Mouse (Mus musculus): ENCODE data around the gene Gpr132. TPM values are rescaled to one million over a fixed set of nuclear protein-coding genes. Genes with fewer than 3 reads are reported as not detected.
"Not testable (repeated sequence)": the region's sequence is repeated elsewhere in the genome, so short reads cannot be mapped to it uniquely, and the experiment has no call there.

Gene Gpr132
- polyA plus RNA-seq, 1 experiment: 0.01 TPM

DNA sequence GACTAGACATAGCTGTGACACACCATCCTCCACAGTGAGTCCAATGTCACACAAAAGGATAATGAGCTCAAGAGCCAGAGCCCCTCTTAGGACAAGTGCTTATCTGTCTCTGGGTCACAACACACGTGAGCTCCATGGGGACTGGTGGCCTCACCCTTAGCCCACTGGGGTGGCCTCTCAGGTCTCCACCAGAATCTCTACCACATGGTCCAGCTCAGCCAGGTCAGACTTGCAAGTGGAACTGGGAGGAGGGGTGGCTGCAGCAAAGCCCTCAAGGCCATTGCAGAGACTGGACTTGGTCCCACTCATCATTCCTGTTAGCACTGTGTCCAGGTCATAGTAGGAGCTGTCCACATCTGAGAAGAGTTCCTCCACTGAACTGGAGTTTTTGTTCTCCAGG is 46.8 kb downstream of the Gpr132 start:
- H3K9me3 ChIP-seq (ENCODE audit: control insufficient read depth, low read length): no peaks in the 10 kb centered on the region
- H3K4me3 ChIP-seq (replicated peaks): no peak overlapping the region
- H3K27me3 ChIP-seq (ENCODE audit: control insufficient read depth): no peaks in the 10 kb centered on the region
- TF ChIP-seq GATA1 (IDR thresholded peaks at IDR 0.05; ENCODE audit: low read length) (no peak), TAL1 (IDR thresholded peaks at IDR 0.05; ENCODE audit: low read length) (no peak)
- peaks cover 54% of the 10 kb centered on the region for H3K4me1 ChIP-seq (ENCODE audit: control insufficient read depth)
- peaks cover 99% of the 10 kb centered on the region for H3K36me3 ChIP-seq (ENCODE audit: control insufficient read depth)

DNA sequence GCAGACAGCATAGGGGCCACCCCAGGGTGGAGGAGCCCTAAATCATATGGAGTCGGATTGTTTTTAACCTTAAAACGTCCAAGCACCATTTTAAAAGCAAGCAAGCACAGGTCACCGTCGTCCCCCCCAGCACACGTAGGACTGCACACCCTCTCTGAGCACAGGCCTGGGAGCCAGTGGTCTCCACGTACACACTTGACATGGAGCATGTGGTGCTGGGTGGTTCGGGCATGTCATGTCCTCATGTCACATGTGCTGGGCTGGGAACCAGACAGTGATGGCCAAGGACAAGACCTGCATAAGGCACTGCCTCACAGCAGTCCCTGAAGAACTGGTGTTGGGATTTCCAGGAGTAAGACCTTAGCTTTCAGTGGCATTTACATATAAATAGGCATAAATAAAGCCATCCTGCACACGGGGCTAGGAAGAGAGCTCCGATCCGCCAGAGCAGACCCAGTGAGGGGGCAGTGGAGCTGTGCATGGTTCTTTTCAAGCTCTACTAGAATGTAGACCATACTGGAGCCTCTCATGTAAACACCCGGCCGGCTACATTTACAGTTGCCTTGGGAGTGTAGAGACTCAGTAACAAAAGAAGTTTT is 47.5 kb downstream of the Gpr132 start:
- no peak overlapping the region for H3K4me3 ChIP-seq (replicated peaks)
- no peaks in the 10 kb centered on the region for H3K9me3 ChIP-seq (ENCODE audit: control insufficient read depth, low read length)
- peaks cover 50% of the 10 kb centered on the region for H3K4me1 ChIP-seq (ENCODE audit: control insufficient read depth)
- H3K27me3 ChIP-seq (ENCODE audit: control insufficient read depth): no peaks in the 10 kb centered on the region
- peaks cover 99% of the 10 kb centered on the region for H3K36me3 ChIP-seq (ENCODE audit: control insufficient read depth)
- TF ChIP-seq TAL1 (IDR thresholded peaks at IDR 0.05; ENCODE audit: low read length) (no peak), GATA1 (IDR thresholded peaks at IDR 0.05; ENCODE audit: low read length) (no peak)

DNA sequence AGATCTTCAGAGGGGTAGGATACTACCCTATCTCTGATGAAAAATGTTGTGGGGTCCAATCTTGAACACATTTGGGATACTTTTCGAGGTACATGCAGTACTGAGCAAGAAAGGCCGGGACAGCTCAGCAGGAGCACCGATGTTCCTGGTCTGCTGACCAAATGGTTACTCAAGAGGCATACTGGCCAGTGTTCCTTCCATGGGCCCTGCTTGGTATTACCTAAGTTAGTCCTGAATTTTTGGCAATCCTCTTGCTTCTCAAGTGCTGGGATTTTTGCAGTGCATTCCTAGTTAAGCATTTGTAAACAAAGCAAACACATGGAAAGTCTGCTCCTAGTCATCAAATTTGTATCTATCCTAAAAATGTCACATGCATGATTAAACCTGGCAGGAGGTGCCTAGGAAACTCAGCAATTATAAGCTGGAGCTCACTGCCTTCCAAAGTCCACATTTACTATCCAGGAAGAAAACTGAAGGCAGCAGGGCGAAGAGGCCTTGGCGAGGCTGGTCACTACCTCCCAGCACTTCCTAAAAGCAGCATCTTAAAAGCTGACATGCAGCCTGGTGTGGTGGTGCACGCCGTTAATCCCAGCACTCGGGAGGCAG is 48.9 kb downstream of the Gpr132 start:
- peaks cover 100% of the 10 kb centered on the region for H3K36me3 ChIP-seq (ENCODE audit: control insufficient read depth)
- H3K4me1 ChIP-seq (ENCODE audit: control insufficient read depth): peaks cover 38% of the 10 kb centered on the region
- TF ChIP-seq GATA1 (IDR thresholded peaks at IDR 0.05; ENCODE audit: low read length) (no peak), TAL1 (IDR thresholded peaks at IDR 0.05; ENCODE audit: low read length) (no peak)

DNA sequence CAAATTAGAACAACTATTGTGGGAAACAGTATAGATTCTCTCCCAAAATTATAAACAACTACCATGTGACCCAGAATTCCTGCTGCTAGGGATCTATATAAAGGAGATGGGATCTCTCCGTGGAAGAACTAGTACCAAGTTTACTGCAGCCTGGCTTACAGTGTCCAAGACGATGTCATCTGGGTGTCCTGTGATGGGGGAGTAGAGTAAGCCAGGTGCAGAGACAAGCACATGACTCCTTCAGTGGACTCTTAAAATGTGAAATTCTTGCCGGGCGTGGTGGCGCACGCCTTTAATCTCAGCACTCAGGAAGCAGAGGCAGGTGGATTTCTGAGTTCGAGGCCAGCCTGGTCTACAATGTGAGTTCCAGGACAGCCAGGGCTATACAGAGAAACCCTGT is 51.2 kb downstream of the Gpr132 start:
- H3K27me3 ChIP-seq (ENCODE audit: control insufficient read depth); H3K9me3 ChIP-seq (ENCODE audit: control insufficient read depth, low read length); H3K4me3 ChIP-seq (replicated peaks): not testable (repeated sequence)
- Histone ChIP-seq H3K4me1 (ENCODE audit: control insufficient read depth) (peaks cover 17% of the 10 kb centered on the region), H3K36me3 (ENCODE audit: control insufficient read depth) (peaks cover 88% of the 10 kb centered on the region)

More for the DNA sequence above, 48.9 kb downstream of the Gpr132 start:
- H3K4me3 ChIP-seq (replicated peaks): no peak overlapping the region
- H3K9me3 ChIP-seq (ENCODE audit: control insufficient read depth, low read length): no peaks in the 10 kb centered on the region
- no peaks in the 10 kb centered on the region for H3K27me3 ChIP-seq (ENCODE audit: control insufficient read depth)

DNA sequence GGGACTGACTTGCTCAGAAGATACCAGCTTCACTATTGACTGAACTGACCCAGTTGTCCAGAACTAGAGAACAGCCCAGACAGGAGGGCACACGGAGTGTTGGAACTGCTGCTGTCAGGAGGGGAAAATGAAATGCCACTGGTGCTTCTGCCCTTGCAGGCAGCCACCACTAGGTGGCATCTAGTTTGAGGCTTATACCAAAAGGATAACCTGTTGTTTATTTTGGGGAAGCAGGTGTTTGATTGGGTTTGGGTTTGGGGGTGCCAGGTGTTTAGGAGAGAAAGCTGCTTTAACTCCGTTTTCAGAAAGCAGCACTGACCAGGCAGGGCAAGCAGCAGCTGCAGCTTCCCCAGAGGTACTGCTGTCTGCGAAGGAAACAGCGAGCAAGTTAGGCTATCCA is 51.7 kb downstream of the Gpr132 start:
- no peak overlapping the region for H3K4me3 ChIP-seq (replicated peaks)
- H3K9me3 ChIP-seq (ENCODE audit: control insufficient read depth, low read length): no peaks in the 10 kb centered on the region
- peaks cover 83% of the 10 kb centered on the region for H3K36me3 ChIP-seq (ENCODE audit: control insufficient read depth)
- TF ChIP-seq TAL1 (IDR thresholded peaks at IDR 0.05; ENCODE audit: low read length) (no peak), GATA1 (IDR thresholded peaks at IDR 0.05; ENCODE audit: low read length) (no peak)
- H3K4me1 ChIP-seq (ENCODE audit: control insufficient read depth): peaks cover 11% of the 10 kb centered on the region
- no peaks in the 10 kb centered on the region for H3K27me3 ChIP-seq (ENCODE audit: control insufficient read depth)

DNA sequence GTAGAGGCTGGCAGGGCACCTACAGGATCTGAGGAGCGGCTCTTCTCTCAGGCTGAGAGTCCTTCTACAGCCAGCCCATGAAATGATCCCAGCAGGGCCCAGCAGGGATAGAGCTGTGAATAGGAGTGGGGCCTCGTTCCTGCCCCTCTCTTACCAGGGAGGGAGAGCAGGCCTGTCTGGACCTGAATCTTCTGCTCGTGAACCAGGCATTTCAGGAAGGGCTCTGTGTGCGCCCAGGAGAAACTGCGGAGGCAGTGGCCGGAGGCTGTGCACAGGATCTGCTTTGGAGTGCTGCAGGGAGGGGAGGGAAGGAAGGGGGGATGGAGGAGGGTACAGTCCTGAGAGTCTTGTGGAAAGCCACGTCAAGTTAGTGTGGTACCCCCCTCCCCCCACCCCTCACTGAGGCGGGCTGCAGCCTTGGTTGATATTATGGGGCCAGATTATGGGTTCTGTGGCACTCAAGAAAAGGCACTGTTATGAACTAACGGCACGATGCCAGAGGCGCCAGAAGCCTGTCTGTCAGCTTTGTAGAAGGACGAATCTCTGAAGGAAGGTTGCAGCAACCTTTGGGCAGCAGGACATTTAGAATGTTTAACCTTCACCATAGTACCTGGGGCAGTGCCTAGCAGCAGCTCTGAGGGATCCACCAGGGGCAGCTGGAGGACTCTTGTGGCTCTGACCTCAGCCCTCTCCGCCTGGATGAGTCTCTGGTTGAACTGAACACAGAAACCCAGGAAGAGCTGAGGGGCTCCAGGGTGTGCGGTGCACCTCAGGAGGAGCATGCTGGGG is 53.2 kb downstream of the Gpr132 start:
- H3K36me3 ChIP-seq (ENCODE audit: control insufficient read depth): peaks cover 68% of the 10 kb centered on the region

DNA sequence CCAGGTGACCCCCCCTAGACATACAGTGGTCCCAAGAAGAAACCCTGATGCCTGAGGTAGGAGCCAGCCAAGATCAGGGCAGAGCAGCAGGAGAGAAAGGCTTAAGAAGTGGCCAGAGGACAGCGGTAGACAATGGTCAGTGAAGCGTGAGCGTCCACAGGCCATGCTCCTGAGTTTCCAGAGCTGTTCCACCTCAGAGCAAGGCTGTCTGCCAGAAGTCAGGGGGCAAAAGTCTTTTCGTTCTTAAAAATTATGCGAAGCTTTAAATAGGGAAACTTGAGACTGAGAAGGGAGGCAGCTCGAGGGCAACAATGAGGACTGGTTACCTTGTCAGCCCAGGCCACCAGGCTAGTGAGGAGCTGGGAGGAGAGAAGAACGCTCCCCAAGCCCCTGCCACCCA is 54.7 kb downstream of the Gpr132 start:
- H3K4me1 ChIP-seq (ENCODE audit: control insufficient read depth): peaks cover 21% of the 10 kb centered on the region

More for the DNA sequence above, 53.2 kb downstream of the Gpr132 start:
- no peak for TF ChIP-seq GATA1 (IDR thresholded peaks at IDR 0.05; ENCODE audit: low read length)
- no peak for TF ChIP-seq TAL1 (IDR thresholded peaks at IDR 0.05; ENCODE audit: low read length)
- H3K9me3 ChIP-seq (ENCODE audit: control insufficient read depth, low read length): no peaks in the 10 kb centered on the region
- peaks cover 14% of the 10 kb centered on the region for H3K27me3 ChIP-seq (ENCODE audit: control insufficient read depth)
- no peak overlapping the region for H3K4me3 ChIP-seq (replicated peaks)
- H3K4me1 ChIP-seq (ENCODE audit: control insufficient read depth): peaks cover 7% of the 10 kb centered on the region

DNA sequence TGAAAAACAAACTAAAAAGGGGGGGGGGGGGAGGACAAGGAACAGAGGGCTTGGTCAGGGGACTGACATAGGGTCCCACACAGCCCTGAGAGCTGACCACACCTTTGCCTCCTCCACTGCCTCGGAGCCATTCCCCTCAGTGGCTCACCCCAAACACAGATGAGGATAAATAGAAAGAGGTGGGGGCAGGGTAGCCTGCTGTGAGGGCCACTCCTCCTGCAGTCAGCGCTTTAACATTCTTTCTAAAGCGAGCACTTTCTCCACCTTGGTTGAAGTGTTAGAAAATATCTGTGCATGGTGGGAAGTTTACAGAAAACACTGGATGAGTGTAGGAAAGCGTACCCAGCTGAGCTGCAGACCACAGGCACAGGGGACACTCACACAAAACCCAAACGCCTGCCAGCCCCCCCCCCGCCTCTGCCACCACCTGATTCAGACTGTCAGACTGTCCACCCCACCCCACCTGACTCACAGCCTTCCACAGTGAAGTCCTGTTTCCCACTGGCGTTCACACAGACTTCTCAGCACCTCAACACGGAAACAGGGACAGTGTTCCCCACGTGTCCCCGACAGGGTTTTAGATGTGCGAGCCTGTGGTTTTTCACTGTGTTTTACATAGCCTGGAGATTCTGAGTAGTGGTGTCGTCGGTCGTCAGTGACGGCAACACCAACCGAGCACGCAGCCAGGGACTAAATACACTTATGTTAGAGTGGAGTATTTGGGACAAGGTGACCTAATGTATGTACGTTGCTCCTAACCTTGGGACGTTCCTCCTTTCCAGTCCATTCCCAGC is 57.7 kb downstream of the Gpr132 start:
- no peak overlapping the region for H3K4me3 ChIP-seq (replicated peaks)
- H3K36me3 ChIP-seq (ENCODE audit: control insufficient read depth): peaks cover 23% of the 10 kb centered on the region
- H3K27me3 ChIP-seq (ENCODE audit: control insufficient read depth): peaks cover 57% of the 10 kb centered on the region

More for the DNA sequence above, 54.7 kb downstream of the Gpr132 start:
- Histone ChIP-seq H3K4me3 (replicated peaks) (no peak overlapping the region), H3K9me3 (ENCODE audit: control insufficient read depth, low read length) (no peaks in the 10 kb centered on the region), H3K36me3 (ENCODE audit: control insufficient read depth) (peaks cover 53% of the 10 kb centered on the region), H3K27me3 (ENCODE audit: control insufficient read depth) (peaks cover 29% of the 10 kb centered on the region)
- TF ChIP-seq TAL1 (IDR thresholded peaks at IDR 0.05; ENCODE audit: low read length) (no peak), GATA1 (IDR thresholded peaks at IDR 0.05; ENCODE audit: low read length) (no peak)

DNA sequence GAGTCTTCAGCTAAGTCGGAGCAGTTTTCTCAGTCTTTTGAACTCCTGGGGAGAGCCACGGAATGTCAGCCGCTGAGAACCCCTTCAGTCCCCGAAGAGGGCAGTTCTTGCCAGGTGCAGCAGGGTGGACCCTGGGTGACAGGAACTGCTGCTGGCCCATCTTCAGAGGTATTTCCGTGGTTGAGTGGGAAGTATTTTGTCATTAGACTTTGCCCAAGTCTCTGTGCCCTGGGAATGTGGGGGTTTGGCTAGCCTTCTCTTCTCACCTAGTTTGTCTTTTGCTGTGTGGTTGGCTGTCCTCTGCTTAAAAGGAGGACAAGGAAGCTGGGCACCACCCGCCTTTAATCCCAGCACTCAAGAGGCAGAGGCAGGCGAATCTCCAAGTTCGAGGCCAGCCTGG is 58.4 kb downstream of the Gpr132 start:
- Histone ChIP-seq H3K4me3 (replicated peaks) (peak overlapping the region; percentile 63), H3K27me3 (ENCODE audit: control insufficient read depth) (peaks cover 63% of the 10 kb centered on the region)

More for the DNA sequence above, 57.7 kb downstream of the Gpr132 start:
- Histone ChIP-seq H3K4me1 (ENCODE audit: control insufficient read depth) (peaks cover 18% of the 10 kb centered on the region), H3K9me3 (ENCODE audit: control insufficient read depth, low read length) (no peaks in the 10 kb centered on the region)
- TF ChIP-seq TAL1 (IDR thresholded peaks at IDR 0.05; ENCODE audit: low read length) (no peak), GATA1 (IDR thresholded peaks at IDR 0.05; ENCODE audit: low read length) (no peak)

More for the DNA sequence above, 58.4 kb downstream of the Gpr132 start:
- Histone ChIP-seq H3K36me3 (ENCODE audit: control insufficient read depth) (peaks cover 16% of the 10 kb centered on the region), H3K9me3 (ENCODE audit: control insufficient read depth, low read length) (no peaks in the 10 kb centered on the region), H3K4me1 (ENCODE audit: control insufficient read depth) (peaks cover 18% of the 10 kb centered on the region)
- TF ChIP-seq GATA1 (IDR thresholded peaks at IDR 0.05; ENCODE audit: low read length): no peak
- no peak for TF ChIP-seq TAL1 (IDR thresholded peaks at IDR 0.05; ENCODE audit: low read length)
